Mouse (Mus musculus): ENCODE measurements around the gene Agt. TPM values are rescaled to one million over a fixed set of nuclear protein-coding genes. Genes with fewer than 3 reads are reported as not detected.

Agt gene
- polyA plus RNA-seq, 1 experiment from 2014 or later: 0.28 TPM

Other genes starting within 250 kb of the Agt start
- gene Pgbd5, start 130.0 kb downstream of the Agt start, polyA plus RNA-seq (2014; fragmentation: Nextera tagmentation; extraction: Ambion mirVana): 0.61 and 1.1 TPM in 2 replicates
- gene Cog2, start 48.9 kb downstream of the Agt start, polyA plus RNA-seq (2014; fragmentation: Nextera tagmentation; extraction: Ambion mirVana): 27.4 and 36.6 TPM in 2 replicates
- gene Capn9, start 6.4 kb upstream of the Agt start, polyA plus RNA-seq (2014; fragmentation: Nextera tagmentation; extraction: Ambion mirVana): 0.08 TPM in 1 of 2 replicates, not detected in the other
- gene 2310022B05Rik, start 93.7 kb upstream of the Agt start, polyA plus RNA-seq (2014; fragmentation: Nextera tagmentation; extraction: Ambion mirVana): 28.1 and 38.8 TPM in 2 replicates
- 36.3 and 57.1 TPM in 2 replicates for gene Ttc13, start 152.3 kb upstream of the Agt start, polyA plus RNA-seq (2014; fragmentation: Nextera tagmentation; extraction: Ambion mirVana)
- gene Arv1, start 152.4 kb upstream of the Agt start, polyA plus RNA-seq (2014; fragmentation: Nextera tagmentation; extraction: Ambion mirVana): 30.9 and 32.2 TPM in 2 replicates
- gene Fam89a, start 182.1 kb upstream of the Agt start, polyA plus RNA-seq (2014; fragmentation: Nextera tagmentation; extraction: Ambion mirVana): 6.2 and 6.8 TPM in 2 replicates
- 0.03 TPM in 1 of 2 replicates, not detected in the other for gene Trim67, start 223.4 kb upstream of the Agt start, polyA plus RNA-seq (2014; fragmentation: Nextera tagmentation; extraction: Ambion mirVana)